In genomic region chr12:40445206-40445605, GRCm38 (mm10) we compare ENCODE assay signal across 8 mouse cellular contexts. TPM values are rescaled to one million over a fixed set of nuclear protein-coding genes. Genes with fewer than 3 reads are reported as not detected.
DNase-seq lines count a peak whose midpoint lies in the region; ATAC-seq and TF ChIP-seq lines count a peak whose summit lies in the region.

No protein-coding gene starts in this region.

- H3K9me3 ChIP-seq in embryonic facial prominence, embryonic 12.5 days: no peaks in the 10 kb centered on the region
- H3K9me3 ChIP-seq in hindbrain, embryonic 15.5 days: no peaks in the 10 kb centered on the region

- peak overlapping the region; percentile 79 for H3K4me3 ChIP-seq in thymus, adult 2 months (ENCODE audit: control insufficient read depth, insufficient read depth, low read length)
- peak overlapping the region; percentile 82 for H3K4me3 ChIP-seq in embryonic facial prominence, embryonic 12.5 days
- peak overlapping the region; percentile 83 for H3K4me3 ChIP-seq in hindbrain, embryonic 15.5 days

- no peak overlapping the region for H3K27ac ChIP-seq in thymus, adult 2 months (ENCODE audit: control insufficient read depth, insufficient read depth, low read length)
- H3K27ac ChIP-seq in embryonic facial prominence, embryonic 12.5 days: no peak overlapping the region
- H3K27ac ChIP-seq in hindbrain, embryonic 15.5 days (replicated peaks): 0 out of 2 replicates have a peak overlapping the region, but pooled peaks have one; percentile 56

- peaks cover 12% of the 10 kb centered on the region for H3K4me1 ChIP-seq in thymus, adult 2 months (replicated peaks; ENCODE audit: control insufficient read depth, insufficient read depth, low read length)
- H3K4me1 ChIP-seq in embryonic facial prominence, embryonic 12.5 days: peaks cover 8% of the 10 kb centered on the region; the same call in 1 of the 2 replicates
- peaks cover 25% of the 10 kb centered on the region for H3K4me1 ChIP-seq in hindbrain, embryonic 15.5 days (replicated peaks)

- TF ChIP-seq POLR2A in thymus, adult 2 months (IDR thresholded peaks at IDR 0.05; ENCODE audit: control insufficient read depth, extremely low read depth, insufficient read depth, low read length, poor library complexity): no peak

- TF ChIP-seq CTCF in thymus, adult 2 months (IDR thresholded peaks at IDR 0.05; ENCODE audit: borderline replicate concordance, control insufficient read depth, extremely low read depth, insufficient read depth, low read length, poor library complexity): no peak

- H3K9ac ChIP-seq in embryonic facial prominence, embryonic 12.5 days: peak overlapping the region; percentile 61
- H3K9ac ChIP-seq in hindbrain, embryonic 15.5 days: peak overlapping the region; percentile 55

- H3K36me3 ChIP-seq in thymus, adult 2 months (ENCODE audit: control insufficient read depth, insufficient read depth, low read length): no peaks in the 10 kb centered on the region
- H3K36me3 ChIP-seq in embryonic facial prominence, embryonic 12.5 days: no peaks in the 10 kb centered on the region
- no peaks in the 10 kb centered on the region for H3K36me3 ChIP-seq in hindbrain, embryonic 15.5 days

- H3K27me3 ChIP-seq in thymus, adult 2 months (ENCODE audit: control insufficient read depth, insufficient read depth, low read length): peaks cover 20% of the 10 kb centered on the region
- no peaks in the 10 kb centered on the region for H3K27me3 ChIP-seq in embryonic facial prominence, embryonic 12.5 days
- H3K27me3 ChIP-seq in hindbrain, embryonic 15.5 days: no peaks in the 10 kb centered on the region

- 1% methylated on average over 16 of the region's 16 CpGs for WGBS in thymus, adult 2 months
- WGBS in embryonic facial prominence, embryonic 12.5 days: 1% methylated on average over 16 of the region's 16 CpGs
- WGBS in hindbrain, embryonic 15.5 days: under 1% methylated on average over 16 of the region's 16 CpGs

- no peak for ATAC-seq in embryonic facial prominence, embryonic 12.5 days (ENCODE audit: insufficient number of reproducible peaks, insufficient read depth, low FRiP score, low TSS enrichment)
- ATAC-seq in hindbrain, embryonic 15.5 days (ENCODE audit: low FRiP score, low read depth): no peak

- DNase-seq in thymus, adult 2 months: no peak
- no peak for DNase-seq in thymus, postnatal 36 days
- DNase-seq in lung, postnatal 36 days: peak; percentile 62
- DNase-seq in right cerebral cortex, postnatal 14 days: no peak
- DNase-seq in cerebellum, adult 9-10 months: no peak
- no peak for DNase-seq in right cerebral cortex, adult 2 months (ENCODE audit: low spot score in 2 of 2)

- peak overlapping the region; percentile 63 for H3K4me2 ChIP-seq in embryonic facial prominence, embryonic 12.5 days (replicated peaks)
- peak overlapping the region; percentile 81 for H3K4me2 ChIP-seq in hindbrain, embryonic 15.5 days

RNA-seq across cellular contexts. Expression of gene Zfp277, which starts 0.5 kb away (rescaled TPM):
- 5.6 and 8.6 TPM in 2 replicates for polyA plus RNA-seq in thymus, adult 2 months (2012; rRNA removed)
- 37.5 and 38.2 TPM in 2 replicates for polyA plus RNA-seq in embryonic facial prominence, embryonic 12.5 days (2016; fragmentation: Nextera tagmentation; extraction: Ambion mirVana)
- 29.5 and 31.9 TPM in 2 replicates for polyA plus RNA-seq in hindbrain, embryonic 15.5 days (2015; fragmentation: Nextera tagmentation; extraction: Ambion mirVana)

RNA-seq across cellular contexts. Expression of gene Dock4, which starts 0.5 kb away (rescaled TPM):
- 2.0 and 2.3 TPM in 2 replicates for polyA plus RNA-seq in thymus, adult 2 months (2012; rRNA removed)
- 24.5 TPM in 2 replicates for polyA plus RNA-seq in embryonic facial prominence, embryonic 12.5 days (2016; fragmentation: Nextera tagmentation; extraction: Ambion mirVana)
- 30.4 and 31.0 TPM in 2 replicates for polyA plus RNA-seq in hindbrain, embryonic 15.5 days (2015; fragmentation: Nextera tagmentation; extraction: Ambion mirVana)
